Mouse (Mus musculus) liver, embryonic 14.5 days (tissue): ENCODE data around the gene Ssbp3. TPM values are rescaled to one million over a fixed set of nuclear protein-coding genes. Genes with fewer than 3 reads are reported as not detected.

Source experiments
- ATAC-seq: fragments of 200-750 bp; cut with Nextera tagmentation; 2 replicates; pipeline ENCODE4 v1.8.0; 2017; ENCODE audit warnings: moderate number of reproducible peaks, mild to moderate bottlenecking, moderate library complexity; ENCODE audit not compliant: insufficient read depth
- DNase-seq, 3 experiments: peaks; one replicate each; pipeline ENCODE4 v3.0.0-alpha.2; 2012 to 2013; ENCODE audit warnings: low read depth in 3 of 3, low spot score in 3 of 3
- H3K27ac ChIP-seq: fragments of 300-500 bp; sonication (generic); 2 replicates; pipeline ENCODE4 v1.5.1; 2014; ENCODE audit warnings: moderate library complexity, mild to moderate bottlenecking, control low read depth, inconsistent platforms
- H3K27me3 ChIP-seq: fragments of 300-500 bp; sonication (generic); 2 replicates; pipeline ENCODE4 v1.6.1; 2014; ENCODE audit warnings: mild to moderate bottlenecking, low read length, moderate library complexity; ENCODE audit not compliant: control insufficient read depth, insufficient read depth
- H3K36me3 ChIP-seq: fragments of 300-500 bp; sonication (generic); replicated peaks from 2 replicates; pipeline ENCODE4 v1.6.1; 2014; ENCODE audit warnings: low read depth; ENCODE audit not compliant: control insufficient read depth, insufficient read depth
- H3K4me1 ChIP-seq, 2 experiments: fragments of 200-500 bp in 1 of 2; fragments of 300-500 bp in 1 of 2; sonication (generic) in 1 of 2; replicated peaks; 2 replicates each; pipeline ENCODE4 v1.6.1; 2012 to 2014; ENCODE audit warnings: antibody characterized with exemption in 1 of 2, inconsistent platforms in 1 of 2, low read length in 1 of 2; ENCODE audit not compliant: control insufficient read depth in 2 of 2, insufficient read depth in 2 of 2
- H3K4me2 ChIP-seq: fragments of 300-500 bp; sonication (generic); 2 replicates; pipeline ENCODE4 v1.6.1; 2014; ENCODE audit warnings: low read depth, mild to moderate bottlenecking, control low read depth, moderate library complexity
- H3K4me3 ChIP-seq, 2 experiments: fragments of 200-500 bp in 1 of 2; fragments of 300-500 bp in 1 of 2; sonication (generic) in 1 of 2; 2 replicates each; pipeline ENCODE4 v1.5.1; 2012 to 2014; ENCODE audit warnings: low read depth in 2 of 2, low read length in 2 of 2, mild to moderate bottlenecking in 2 of 2, control low read depth in 1 of 2, inconsistent platforms in 1 of 2, moderate library complexity in 1 of 2; ENCODE audit not compliant: insufficient read depth in 1 of 2
- H3K9ac ChIP-seq: fragments of 300-500 bp; sonication (generic); replicated peaks from 2 replicates; pipeline ENCODE4 v1.6.1; 2014; ENCODE audit warnings: mild to moderate bottlenecking, control low read depth, moderate library complexity
- H3K9me3 ChIP-seq: fragments of 300-500 bp; sonication (generic); 2 replicates; pipeline ENCODE4 v1.6.1; 2016; ENCODE audit warnings: low read length, mixed read lengths; ENCODE audit not compliant: control insufficient read depth
- CTCF ChIP-seq: IDR thresholded peaks from 2 replicates; pipeline ENCODE4 v1.5.1; 2016; ENCODE audit warnings: antibody characterized with exemption, low read depth, control low read depth
- EP300 ChIP-seq: IDR thresholded peaks from 2 replicates; pipeline ENCODE4 v1.6.1; 2016; ENCODE audit warnings: antibody characterized with exemption, low read depth
- whole genome bisulfite sequencing: fragments of 180-500 bp; shearing (Covaris S2); extraction: QIAGEN DNeasy Blood & Tissue Kit; methylation state at CpG from one replicate; pipeline ENCODE4 v1.1.7; 2014; ENCODE audit not compliant: insufficient replicate concordance; 5-methylcytosine and 5-hydroxymethylcytosine counted together
- polyA plus RNA-seq, 2 experiments: library from polyadenylated mRNA; depleted of rRNA in 1 of 2; stranded (reverse) in 1 of 2; unstranded in 1 of 2; fragments of >200 nt; fragmentation: Nextera tagmentation in 1 of 2; extraction: Ambion mirVana in 1 of 2; gene quantifications; 2 replicates each; pipeline versions ENCODE4 v1.2.1 to v1.2.3; 2012 to 2014

Gene Ssbp3
- polyA plus RNA-seq, 2 experiments: 33.0 to 52.1 TPM

DNA sequence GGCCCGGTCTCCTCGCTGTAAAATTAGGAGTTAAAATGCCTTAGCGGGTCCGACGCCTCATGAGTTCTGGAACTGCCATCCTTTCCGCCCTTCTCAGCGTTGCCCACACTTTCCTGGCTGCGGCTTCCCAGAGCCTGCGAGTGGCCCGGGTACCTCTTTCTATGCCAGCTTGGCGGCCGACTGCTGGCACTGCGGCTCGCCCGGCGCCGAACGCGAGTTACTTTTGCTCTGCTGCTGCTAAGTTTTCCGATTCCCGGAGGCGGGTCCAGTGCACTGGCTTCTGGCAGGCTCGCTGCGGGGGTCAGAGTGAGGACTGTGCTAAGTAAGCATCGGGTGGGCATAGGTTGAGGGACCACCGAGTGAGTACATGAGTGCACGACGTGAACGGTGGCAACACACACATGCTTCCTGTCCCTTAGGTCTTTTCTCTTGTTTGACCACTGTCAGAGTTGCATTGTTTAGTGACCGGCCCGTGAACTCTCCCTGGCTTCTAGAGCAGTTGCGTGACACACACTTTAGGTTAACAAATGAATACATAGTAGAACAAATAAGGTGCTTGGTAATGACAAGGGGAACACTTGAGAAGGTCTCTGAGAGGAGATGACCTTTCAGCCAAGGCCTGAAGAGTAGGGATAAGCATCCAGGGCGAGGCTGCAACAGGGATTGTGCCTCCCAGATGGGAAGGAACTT, 156.8 kb downstream of the Ssbp3 start:
- Histone ChIP-seq H3K4me2 (peak overlapping the region; percentile 98), H3K9me3 (no peaks in the 10 kb centered on the region), H3K4me3 (peak overlapping the region; percentile 73 to 80), H3K36me3 (no peaks in the 10 kb centered on the region; the same call in 1 of the 2 replicates), H3K27me3 (no peaks in the 10 kb centered on the region), H3K9ac (peak overlapping the region; percentile 73), H3K4me1 (peaks cover 5 to 10% of the 10 kb centered on the region in 2 experiments), H3K27ac (no peak overlapping the region)
- DNase-seq: peak in 1 of 3 experiments; percentile 17
- no peak for TF ChIP-seq EP300
- TF ChIP-seq CTCF: no peak
- WGBS: 3% methylated on average over 33 of the region's 33 CpGs
- peak; percentile 24 for ATAC-seq

GRCm38 (mm10) chr4:107072343-107072742, 161.8 kb downstream of the Ssbp3 start:
- no peak for ATAC-seq

GRCm38 (mm10) chr4:107075456-107075855, 165.0 kb downstream of the Ssbp3 start:
- Histone ChIP-seq H3K27me3 (no peaks in the 10 kb centered on the region), H3K27ac (no peak overlapping the region), H3K4me3 (no peak overlapping the region), H3K4me1 (no peaks in the 10 kb centered on the region; a peak in 1 of 4 replicates), H3K36me3 (no peaks in the 10 kb centered on the region), H3K9me3 (no peaks in the 10 kb centered on the region), H3K9ac (no peak overlapping the region), H3K4me2 (no peak overlapping the region)
- DNase-seq (no peak), ATAC-seq (no peak)
- 75% methylated on average over 5 of the region's 5 CpGs for WGBS
- no peak for TF ChIP-seq CTCF
- TF ChIP-seq EP300: no peak

More at GRCm38 (mm10) chr4:107072343-107072742, 161.8 kb downstream of the Ssbp3 start:
- Histone ChIP-seq H3K4me3 (no peak overlapping the region), H3K36me3 (no peaks in the 10 kb centered on the region), H3K4me1 (peaks cover 0 to 4% of the 10 kb centered on the region in 2 experiments; a peak in 3 of 4 replicates), H3K27me3 (no peaks in the 10 kb centered on the region), H3K9ac (no peak overlapping the region), H3K4me2 (no peak overlapping the region), H3K27ac (no peak overlapping the region), H3K9me3 (no peaks in the 10 kb centered on the region)
- no peak for DNase-seq
- WGBS: 70% methylated on average over 9 of the region's 9 CpGs
- TF ChIP-seq CTCF (no peak), EP300 (no peak)

DNA sequence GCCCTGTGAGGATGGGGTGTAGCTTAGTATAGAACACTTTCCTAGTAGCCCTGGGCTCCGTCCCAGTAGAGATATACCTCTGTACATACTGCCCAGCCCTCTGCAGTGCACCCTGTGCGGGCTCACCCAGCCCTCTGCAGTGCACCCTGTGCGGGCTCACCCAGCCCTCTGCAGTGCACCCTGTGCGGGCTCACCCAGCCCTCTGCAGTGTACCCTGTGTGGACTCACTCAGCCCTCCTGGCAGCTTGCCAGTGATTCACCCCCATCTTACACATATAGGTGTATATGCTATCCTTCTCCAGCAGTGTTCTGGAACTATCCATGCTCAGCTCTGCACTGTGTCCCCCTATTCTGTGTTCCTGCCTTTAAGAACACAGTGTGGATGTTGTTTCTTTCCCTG, 168.4 kb downstream of the Ssbp3 start:
- DNase-seq: no peak
- peaks cover 0 to 2% of the 10 kb centered on the region in 2 experiments; a peak in 2 of 4 replicates for H3K4me1 ChIP-seq
- ATAC-seq: no peak
- H3K4me3 ChIP-seq: no peak overlapping the region
- TF ChIP-seq EP300 (no peak), CTCF (no peak)
- H3K9ac ChIP-seq: no peak overlapping the region
- WGBS: 64% methylated on average over 4 of the region's 4 CpGs
- no peaks in the 10 kb centered on the region for H3K9me3 ChIP-seq
- no peak overlapping the region for H3K27ac ChIP-seq
- no peak overlapping the region for H3K4me2 ChIP-seq
- H3K36me3 ChIP-seq: no peaks in the 10 kb centered on the region
- no peaks in the 10 kb centered on the region for H3K27me3 ChIP-seq

DNA sequence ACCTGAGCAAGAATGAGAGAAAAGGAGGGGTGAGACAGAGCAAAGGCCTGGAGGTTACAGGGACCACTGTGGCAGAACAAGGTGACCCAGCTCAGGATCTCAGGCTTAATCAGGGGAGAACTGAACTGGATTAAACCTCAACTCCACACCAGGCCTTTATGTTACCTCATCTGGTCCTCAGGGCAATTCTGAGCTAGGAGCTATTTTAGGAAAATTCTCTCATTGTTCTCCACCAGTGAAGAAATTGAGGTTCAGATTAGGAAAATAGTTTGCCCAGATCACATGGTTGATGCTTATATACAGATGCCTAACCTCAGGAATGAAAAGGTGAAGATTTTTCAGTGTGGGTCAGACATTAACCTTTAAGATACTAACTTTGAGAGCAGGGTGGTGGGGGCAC, 169.2 kb downstream of the Ssbp3 start:
- no peak overlapping the region for H3K4me2 ChIP-seq
- DNase-seq (no peak), ATAC-seq (no peak)
- peaks cover 0 to 2% of the 10 kb centered on the region in 2 experiments; a peak in 2 of 4 replicates for H3K4me1 ChIP-seq
- no peaks in the 10 kb centered on the region for H3K9me3 ChIP-seq
- no peak overlapping the region for H3K9ac ChIP-seq
- H3K27me3 ChIP-seq: no peaks in the 10 kb centered on the region
- TF ChIP-seq CTCF: no peak
- TF ChIP-seq EP300: no peak
- no peaks in the 10 kb centered on the region for H3K36me3 ChIP-seq
- H3K4me3 ChIP-seq: no peak overlapping the region
- H3K27ac ChIP-seq: no peak overlapping the region
